Mouse (Mus musculus): ENCODE measurements around the gene Ccnd3.
A peak's percentile ranks its signal among the peaks of the same experiment; 100 is the strongest.
"Not testable (repeated sequence)": the region's sequence is repeated elsewhere in the genome, so short reads cannot be mapped to it uniquely, and the experiment has no call there.

Ccnd3 gene

GRCm38 (mm10) chr17:47618556-47619311 is 113.9 kb downstream of the Ccnd3 start:
- no peak for DNase-seq (ENCODE audit: low read depth)

- DNase-seq (ENCODE audit: low read depth), result no peak
These were observed 118.2 kb downstream of the Ccnd3 start for GRCm38 (mm10) chr17:47622912-47623554.

GRCm38 (mm10) chr17:47624572-47624971 is 119.7 kb downstream of the Ccnd3 start:
- DNase-seq (ENCODE audit: low read depth), result not testable (repeated sequence)

- DNase-seq (ENCODE audit: low read depth), result no peak
These were observed 120.2 kb downstream of the Ccnd3 start for GRCm38 (mm10) chr17:47625088-47625487.

GRCm38 (mm10) chr17:47626031-47626430 is 121.2 kb downstream of the Ccnd3 start:
- no peak for DNase-seq (ENCODE audit: low read depth)

- no peak for DNase-seq (ENCODE audit: low read depth)
These were observed 122.9 kb downstream of the Ccnd3 start for GRCm38 (mm10) chr17:47627791-47628190.

- peak; percentile 97 for DNase-seq (ENCODE audit: low read depth)
These were observed 124.2 kb downstream of the Ccnd3 start for GRCm38 (mm10) chr17:47628851-47629676.

- no peak for DNase-seq (ENCODE audit: low read depth)
These were observed 125.1 kb downstream of the Ccnd3 start for GRCm38 (mm10) chr17:47629717-47630677.

- DNase-seq (ENCODE audit: low read depth), result no peak
These were observed 125.8 kb downstream of the Ccnd3 start, which contains the start of gene Usp49 for GRCm38 (mm10) chr17:47630678-47631065. TSS of gene Usp49 (plus strand) at chr17:47630690.

- no peak for DNase-seq (ENCODE audit: low read depth)
These were observed 127.5 kb downstream of the Ccnd3 start for GRCm38 (mm10) chr17:47632181-47632840.

- DNase-seq (ENCODE audit: low read depth), result no peak
These were observed 129.3 kb downstream of the Ccnd3 start for GRCm38 (mm10) chr17:47633999-47634770.

- DNase-seq (ENCODE audit: low read depth), result peak; percentile 49
These were observed 138.1 kb downstream of the Ccnd3 start for GRCm38 (mm10) chr17:47642992-47643391.

- DNase-seq (ENCODE audit: low read depth), result peak; percentile 93
These were observed 141.8 kb downstream of the Ccnd3 start for GRCm38 (mm10) chr17:47646683-47647082.

GRCm38 (mm10) chr17:47648966-47649365 is 144.1 kb downstream of the Ccnd3 start:
- DNase-seq (ENCODE audit: low read depth), result no peak

All from 416B (cell line).